Mouse (Mus musculus): Measurements from ENCODE around the gene Map2. TPM values are rescaled to one million over a fixed set of nuclear protein-coding genes. Genes with fewer than 3 reads are reported as not detected.

The Map2 gene
- total and polyA plus RNA-seq, 3 experiments, result 0.66 TPM; not detected in 2

GRCm38 (mm10) chr1:66211074-66211791 lies 36.2 kb downstream of the Map2 start:
- ATAC-seq (ENCODE audit: extremely low read depth, insufficient number of reproducible peaks, low FRiP score, poor library complexity, severe bottlenecking) (no peak), DNase-seq (ENCODE audit: low spot score) (no peak)
- no peaks in the 10 kb centered on the region for H3K4me1 ChIP-seq (ENCODE audit: insufficient read depth, low read depth, low read length)
- no peaks in the 10 kb centered on the region for H3K27me3 ChIP-seq (ENCODE audit: insufficient read depth, low read length)
- no peaks in the 10 kb centered on the region for H3K36me3 ChIP-seq (replicated peaks)
- no peak overlapping the region for H3K4me3 ChIP-seq (ENCODE audit: low read depth, low read length)
- TF ChIP-seq GATA2 (IDR thresholded peaks at IDR 0.05; ENCODE audit: borderline replicate concordance, low read depth, low read length) (no peak), GATA1 (IDR thresholded peaks at IDR 0.05; ENCODE audit: borderline replicate concordance, low read length) (no peak), TAL1 (conservative IDR thresholded peaks at IDR 0.05; ENCODE audit: low read depth, low read length) (no peak), CTCF (IDR thresholded peaks at IDR 0.05; ENCODE audit: low read depth, low read length) (no peak), POLR2AphosphoS5 (IDR thresholded peaks at IDR 0.05; ENCODE audit: insufficient replicate concordance, low read depth, low read length) (no peak)
- no peaks in the 10 kb centered on the region for H3K9me3 ChIP-seq (replicated peaks)

GRCm38 (mm10) chr1:66221497-66221896 lies 46.4 kb downstream of the Map2 start:
- Histone ChIP-seq H3K4me1 (ENCODE audit: insufficient read depth, low read depth, low read length) (no peaks in the 10 kb centered on the region), H3K4me3 (ENCODE audit: low read depth, low read length) (no peak overlapping the region), H3K9me3 (replicated peaks) (no peaks in the 10 kb centered on the region), H3K27me3 (ENCODE audit: insufficient read depth, low read length) (no peaks in the 10 kb centered on the region), H3K36me3 (replicated peaks) (no peaks in the 10 kb centered on the region)
- TF ChIP-seq GATA2 (IDR thresholded peaks at IDR 0.05; ENCODE audit: borderline replicate concordance, low read depth, low read length) (no peak), GATA1 (IDR thresholded peaks at IDR 0.05; ENCODE audit: borderline replicate concordance, low read length) (no peak), TAL1 (conservative IDR thresholded peaks at IDR 0.05; ENCODE audit: low read depth, low read length) (no peak), POLR2AphosphoS5 (IDR thresholded peaks at IDR 0.05; ENCODE audit: insufficient replicate concordance, low read depth, low read length) (no peak), CTCF (IDR thresholded peaks at IDR 0.05; ENCODE audit: low read depth, low read length) (no peak)
- ATAC-seq (ENCODE audit: extremely low read depth, insufficient number of reproducible peaks, low FRiP score, poor library complexity, severe bottlenecking) (no peak), DNase-seq (ENCODE audit: low spot score) (no peak)

GRCm38 (mm10) chr1:66223331-66223730 lies 48.3 kb downstream of the Map2 start:
- Histone ChIP-seq H3K9me3 (replicated peaks) (no peaks in the 10 kb centered on the region), H3K4me3 (ENCODE audit: low read depth, low read length) (no peak overlapping the region), H3K27me3 (ENCODE audit: insufficient read depth, low read length) (no peaks in the 10 kb centered on the region), H3K4me1 (ENCODE audit: insufficient read depth, low read depth, low read length) (no peaks in the 10 kb centered on the region), H3K36me3 (replicated peaks) (no peaks in the 10 kb centered on the region)
- ATAC-seq (ENCODE audit: extremely low read depth, insufficient number of reproducible peaks, low FRiP score, poor library complexity, severe bottlenecking) (no peak), DNase-seq (ENCODE audit: low spot score) (no peak)
- TF ChIP-seq GATA1 (IDR thresholded peaks at IDR 0.05; ENCODE audit: borderline replicate concordance, low read length), result no peak
- no peak for TF ChIP-seq TAL1 (conservative IDR thresholded peaks at IDR 0.05; ENCODE audit: low read depth, low read length)
- no peak for TF ChIP-seq POLR2AphosphoS5 (IDR thresholded peaks at IDR 0.05; ENCODE audit: insufficient replicate concordance, low read depth, low read length)
- no peak for TF ChIP-seq GATA2 (IDR thresholded peaks at IDR 0.05; ENCODE audit: borderline replicate concordance, low read depth, low read length)
- no peak for TF ChIP-seq CTCF (IDR thresholded peaks at IDR 0.05; ENCODE audit: low read depth, low read length)

- Histone ChIP-seq H3K36me3 (replicated peaks) (no peaks in the 10 kb centered on the region), H3K4me3 (ENCODE audit: low read depth, low read length) (no peak overlapping the region), H3K4me1 (ENCODE audit: insufficient read depth, low read depth, low read length) (no peaks in the 10 kb centered on the region), H3K9me3 (replicated peaks) (no peaks in the 10 kb centered on the region), H3K27me3 (ENCODE audit: insufficient read depth, low read length) (no peaks in the 10 kb centered on the region)
- no peak for ATAC-seq (ENCODE audit: extremely low read depth, insufficient number of reproducible peaks, low FRiP score, poor library complexity, severe bottlenecking)
- no peak for DNase-seq (ENCODE audit: low spot score)
- TF ChIP-seq CTCF (IDR thresholded peaks at IDR 0.05; ENCODE audit: low read depth, low read length), result no peak
- no peak for TF ChIP-seq TAL1 (conservative IDR thresholded peaks at IDR 0.05; ENCODE audit: low read depth, low read length)
- no peak for TF ChIP-seq GATA2 (IDR thresholded peaks at IDR 0.05; ENCODE audit: borderline replicate concordance, low read depth, low read length)
- TF ChIP-seq POLR2AphosphoS5 (IDR thresholded peaks at IDR 0.05; ENCODE audit: insufficient replicate concordance, low read depth, low read length), result no peak
- TF ChIP-seq GATA1 (IDR thresholded peaks at IDR 0.05; ENCODE audit: borderline replicate concordance, low read length), result no peak
Measured at GRCm38 (mm10) chr1:66226372-66227368, 51.6 kb downstream of the Map2 start.

- DNase-seq (ENCODE audit: low spot score), result no peak
Measured at GRCm38 (mm10) chr1:66228205-66228604, 53.1 kb downstream of the Map2 start.

GRCm38 (mm10) chr1:66230345-66230744 lies 55.3 kb downstream of the Map2 start:
- no peak for TF ChIP-seq GATA1 (IDR thresholded peaks at IDR 0.05; ENCODE audit: borderline replicate concordance, low read length)
- TF ChIP-seq GATA2 (IDR thresholded peaks at IDR 0.05; ENCODE audit: borderline replicate concordance, low read depth, low read length), result no peak
- no peak for TF ChIP-seq TAL1 (conservative IDR thresholded peaks at IDR 0.05; ENCODE audit: low read depth, low read length)
- TF ChIP-seq POLR2AphosphoS5 (IDR thresholded peaks at IDR 0.05; ENCODE audit: insufficient replicate concordance, low read depth, low read length), result no peak
- TF ChIP-seq CTCF (IDR thresholded peaks at IDR 0.05; ENCODE audit: low read depth, low read length), result no peak
- no peak overlapping the region for H3K4me3 ChIP-seq (ENCODE audit: low read depth, low read length)
- H3K27me3 ChIP-seq (ENCODE audit: insufficient read depth, low read length), result no peaks in the 10 kb centered on the region
- H3K36me3 ChIP-seq (replicated peaks), result no peaks in the 10 kb centered on the region
- no peak for ATAC-seq (ENCODE audit: extremely low read depth, insufficient number of reproducible peaks, low FRiP score, poor library complexity, severe bottlenecking)
- no peaks in the 10 kb centered on the region for H3K9me3 ChIP-seq (replicated peaks)
- no peaks in the 10 kb centered on the region for H3K4me1 ChIP-seq (ENCODE audit: insufficient read depth, low read depth, low read length)
- DNase-seq (ENCODE audit: low spot score), result no peak

More at GRCm38 (mm10) chr1:66228205-66228604, 53.1 kb downstream of the Map2 start:
- Histone ChIP-seq H3K36me3 (replicated peaks) (no peaks in the 10 kb centered on the region), H3K27me3 (ENCODE audit: insufficient read depth, low read length) (no peaks in the 10 kb centered on the region), H3K4me1 (ENCODE audit: insufficient read depth, low read depth, low read length) (no peaks in the 10 kb centered on the region), H3K4me3 (ENCODE audit: low read depth, low read length) (no peak overlapping the region), H3K9me3 (replicated peaks) (no peaks in the 10 kb centered on the region)
- no peak for ATAC-seq (ENCODE audit: extremely low read depth, insufficient number of reproducible peaks, low FRiP score, poor library complexity, severe bottlenecking)
- no peak for TF ChIP-seq TAL1 (conservative IDR thresholded peaks at IDR 0.05; ENCODE audit: low read depth, low read length)

Measured in G1E (cell line).